Mouse (Mus musculus): ENCODE results near the gene Acot2. TPM values are rescaled to one million over a fixed set of nuclear protein-coding genes. Genes with fewer than 3 reads are reported as not detected.

Acot2 gene
- polyA plus RNA-seq, 2 experiments: 6.8 to 15.6 TPM

GRCm38 (mm10) chr12:84042248-84042647, 54.6 kb downstream of the Acot2 start:
- no peaks in the 10 kb centered on the region; the same call in 1 of the 2 replicates for H3K9me3 ChIP-seq (ENCODE audit: control insufficient read depth, low read length)
- no peaks in the 10 kb centered on the region for H3K27me3 ChIP-seq (ENCODE audit: control insufficient read depth, insufficient read depth, low read length)
- H3K4me3 ChIP-seq (replicated peaks; ENCODE audit: low read length): no peak overlapping the region
- DNase-seq (ENCODE audit: low spot score) (no peak), ATAC-seq (ENCODE audit: low FRiP score, low read depth) (no peak)
- no peak for TF ChIP-seq POLR2A (IDR thresholded peaks at IDR 0.05; ENCODE audit: borderline replicate concordance, extremely low read depth, insufficient read depth, insufficient read length)
- no peak overlapping the region for H3K9ac ChIP-seq (ENCODE audit: low read depth, low read length, severe bottlenecking)
- no peaks in the 10 kb centered on the region for H3K36me3 ChIP-seq (ENCODE audit: control insufficient read depth, insufficient read depth, low read length)
- H3K27ac ChIP-seq (replicated peaks; ENCODE audit: low read depth, low read length): no peak overlapping the region
- H3K4me2 ChIP-seq (replicated peaks; ENCODE audit: low read depth, low read length, severe bottlenecking): no peak overlapping the region
- 92% methylated on average over 5 of the region's 5 CpGs for WGBS
- H3K4me1 ChIP-seq (ENCODE audit: control insufficient read depth, insufficient read depth, low read length): no peaks in the 10 kb centered on the region

Other genes starting within 250 kb of the Acot2 start
- gene Papln, start 224.2 kb upstream of the Acot2 start, polyA plus RNA-seq (2012; rRNA removed): 5.2 and 5.9 TPM in 2 replicates
- 2.0 and 2.6 TPM in 2 replicates for gene Papln, start 224.2 kb upstream of the Acot2 start, polyA plus RNA-seq (2014; fragmentation: Nextera tagmentation; extraction: Ambion mirVana)
- gene Numb, start 65.9 kb upstream of the Acot2 start, polyA plus RNA-seq (2012; rRNA removed): 53.8 and 72.4 TPM in 2 replicates
- gene Numb, start 65.9 kb upstream of the Acot2 start, polyA plus RNA-seq (2014; fragmentation: Nextera tagmentation; extraction: Ambion mirVana): 31.3 and 33.2 TPM in 2 replicates
- gene Riox1, start 37.3 kb upstream of the Acot2 start, polyA plus RNA-seq (2012; rRNA removed): 15.8 and 18.4 TPM in 2 replicates
- gene Riox1, start 37.3 kb upstream of the Acot2 start, polyA plus RNA-seq (2014; fragmentation: Nextera tagmentation; extraction: Ambion mirVana): 13.1 and 13.9 TPM in 2 replicates
- 0.03 TPM in 1 of 2 replicates, not detected in the other for gene Heatr4, start 3.0 kb upstream of the Acot2 start, polyA plus RNA-seq (2012; rRNA removed)
- not detected in 2 replicates for gene Heatr4, start 3.0 kb upstream of the Acot2 start, polyA plus RNA-seq (2014; fragmentation: Nextera tagmentation; extraction: Ambion mirVana)
- gene Acot1, start 21.6 kb downstream of the Acot2 start, polyA plus RNA-seq (2012; rRNA removed): 27.8 and 30.7 TPM in 2 replicates
- gene Acot1, start 21.6 kb downstream of the Acot2 start, polyA plus RNA-seq (2014; fragmentation: Nextera tagmentation; extraction: Ambion mirVana): 54.2 and 56.5 TPM in 2 replicates
- 0.23 TPM in 2 replicates for gene Acot4, start 50.5 kb downstream of the Acot2 start, polyA plus RNA-seq (2012; rRNA removed)
- 0.11 and 0.41 TPM in 2 replicates for gene Acot4, start 50.5 kb downstream of the Acot2 start, polyA plus RNA-seq (2014; fragmentation: Nextera tagmentation; extraction: Ambion mirVana)
- not detected in 2 replicates for gene Gm49366, start 51.1 kb downstream of the Acot2 start, polyA plus RNA-seq (2012; rRNA removed)
- gene Gm49366, start 51.1 kb downstream of the Acot2 start, polyA plus RNA-seq (2014; fragmentation: Nextera tagmentation; extraction: Ambion mirVana): not detected in 2 replicates
- gene Acot3, start 64.3 kb downstream of the Acot2 start, polyA plus RNA-seq (2012; rRNA removed): 0.01 and 0.04 TPM in 2 replicates
- gene Acot3, start 64.3 kb downstream of the Acot2 start, polyA plus RNA-seq (2014; fragmentation: Nextera tagmentation; extraction: Ambion mirVana): not detected in 2 replicates
- gene Acot5, start 81.5 kb downstream of the Acot2 start, polyA plus RNA-seq (2012; rRNA removed): 0.10 and 0.13 TPM in 2 replicates
- gene Acot5, start 81.5 kb downstream of the Acot2 start, polyA plus RNA-seq (2014; fragmentation: Nextera tagmentation; extraction: Ambion mirVana): not detected in 2 replicates
- 4.0 and 4.4 TPM in 2 replicates for gene Acot6, start 112.8 kb downstream of the Acot2 start, polyA plus RNA-seq (2012; rRNA removed)
- gene Acot6, start 112.8 kb downstream of the Acot2 start, polyA plus RNA-seq (2014; fragmentation: Nextera tagmentation; extraction: Ambion mirVana): 1.4 and 2.2 TPM in 2 replicates
- 15.1 and 17.0 TPM in 2 replicates for gene Dnal1, start 126.5 kb downstream of the Acot2 start, polyA plus RNA-seq (2012; rRNA removed)
- 5.9 and 6.4 TPM in 2 replicates for gene Dnal1, start 126.5 kb downstream of the Acot2 start, polyA plus RNA-seq (2014; fragmentation: Nextera tagmentation; extraction: Ambion mirVana)
- gene Pnma1, start 160.6 kb downstream of the Acot2 start, polyA plus RNA-seq (2012; rRNA removed): 0.24 and 0.39 TPM in 2 replicates
- 0.55 and 0.83 TPM in 2 replicates for gene Pnma1, start 160.6 kb downstream of the Acot2 start, polyA plus RNA-seq (2014; fragmentation: Nextera tagmentation; extraction: Ambion mirVana)
- 14.4 and 18.1 TPM in 2 replicates for gene Elmsan1, start 231.0 kb downstream of the Acot2 start, polyA plus RNA-seq (2012; rRNA removed)
- 10.5 and 11.8 TPM in 2 replicates for gene Elmsan1, start 231.0 kb downstream of the Acot2 start, polyA plus RNA-seq (2014; fragmentation: Nextera tagmentation; extraction: Ambion mirVana)

Measured in limb, embryonic 14.5 days (tissue).